Mouse (Mus musculus) thymus, postnatal 10 days (tissue): ENCODE measurements at regions not wholly inside any gene's neighbourhood (a gene's known extent, or its start where the extent isn't known, plus 50 kb on each side); places are given as distances from the start of the nearest gene placed in this dataset.

Experiments
- DNase-seq, 2 experiments: peaks; one replicate each; pipeline ENCODE4 v3.0.0; 2021; ENCODE audit warnings: low spot score in 2 of 2

DNA sequence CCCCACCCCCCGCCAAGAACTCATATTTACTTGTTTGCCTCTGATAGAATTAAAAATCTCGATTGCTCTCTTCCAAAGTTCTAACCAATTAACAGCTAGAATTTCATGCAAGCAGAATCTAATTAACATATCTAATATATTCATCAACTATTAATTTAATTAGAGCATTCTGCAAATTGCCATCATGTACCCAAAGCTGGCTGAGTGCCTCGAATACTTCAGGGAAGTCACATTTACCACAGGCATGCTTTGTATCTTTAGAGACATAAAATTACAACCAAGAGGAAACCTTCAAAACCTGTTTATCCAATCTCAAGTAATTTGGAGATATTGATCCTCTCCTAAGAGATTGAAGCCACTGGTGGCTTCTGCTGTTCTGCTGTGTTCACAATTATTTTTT, 401.6 kb upstream of the Nmur2 start:
- no peak for DNase-seq

DNA sequence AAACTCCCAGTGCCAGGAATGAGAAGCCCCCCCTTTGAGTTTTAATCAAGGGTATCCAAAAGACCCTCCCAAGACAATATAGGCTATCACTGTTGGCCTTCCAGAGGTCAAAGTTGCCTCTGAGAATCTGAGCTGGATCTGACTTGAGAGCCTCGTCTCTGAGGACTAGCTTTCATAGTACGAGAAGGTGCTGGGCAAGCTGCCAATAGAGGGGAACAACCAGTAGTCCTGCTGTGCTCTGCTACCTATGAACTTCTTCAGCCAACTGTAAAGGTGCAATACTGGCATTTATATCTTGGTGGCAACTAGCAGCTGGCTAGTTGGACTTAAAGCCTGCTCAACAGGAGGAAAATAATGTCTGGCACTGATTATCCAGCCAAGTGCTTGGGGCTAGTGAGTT, 400.3 kb upstream of the Nmur2 start:
- DNase-seq: no peak

DNA sequence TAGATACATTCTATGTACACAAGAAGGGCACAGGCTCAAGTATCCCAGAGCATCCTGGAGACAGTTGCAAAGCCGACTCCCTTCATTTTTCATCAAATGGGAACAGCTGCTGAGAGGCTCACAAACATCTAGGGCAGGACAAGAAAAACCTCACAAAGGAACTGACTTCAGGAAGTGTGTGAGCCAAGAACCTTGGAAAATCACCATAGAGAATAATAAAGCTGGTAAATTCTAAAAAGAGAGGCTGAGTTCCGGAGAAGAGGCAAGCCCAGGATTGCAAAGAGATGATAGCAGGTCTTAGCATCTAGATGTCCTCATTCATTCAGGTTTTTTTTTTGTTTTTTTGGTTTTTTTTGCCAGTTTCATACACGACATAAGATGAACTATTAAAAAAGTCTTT, 390.3 kb upstream of the Nmur2 start:
- DNase-seq: no peak

DNA sequence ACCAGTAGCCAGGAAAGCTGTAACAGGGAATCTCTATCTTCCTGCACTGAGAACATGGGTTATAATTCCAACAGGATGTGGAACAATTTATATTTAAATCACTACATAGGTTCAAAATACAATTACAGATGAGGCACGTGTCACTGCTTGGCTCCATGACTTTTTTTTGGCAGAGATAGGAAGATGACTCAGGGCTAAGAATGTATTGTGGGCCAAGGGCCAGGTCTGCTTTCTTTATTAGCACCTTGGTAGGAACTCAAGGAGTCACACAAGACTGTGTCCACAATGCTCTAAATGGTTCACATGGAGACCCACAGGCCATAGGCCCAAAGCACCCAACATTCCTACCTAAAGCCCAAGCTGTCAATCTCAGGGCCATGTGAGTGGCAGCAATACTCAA, 344.0 kb upstream of the Nmur2 start:
- DNase-seq: no peak

DNA sequence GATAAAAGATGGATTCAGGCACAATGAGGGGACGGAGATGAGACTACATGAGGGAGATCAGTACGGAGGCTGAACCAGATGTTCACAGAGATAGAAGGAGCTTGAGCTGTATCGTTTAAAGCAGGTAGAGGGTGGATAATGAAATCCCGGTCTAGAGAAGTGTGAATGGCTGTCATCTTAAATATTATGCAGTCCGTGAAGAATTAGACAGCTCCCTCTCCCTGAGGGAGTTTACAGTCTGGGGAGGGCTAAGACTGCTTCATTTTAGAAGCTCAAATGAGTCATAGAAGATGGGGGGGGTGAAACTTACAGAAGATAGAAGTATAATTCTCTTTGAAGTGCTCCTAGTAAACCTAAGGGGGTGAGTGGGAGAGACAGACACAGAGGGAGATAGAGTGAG, 336.7 kb upstream of the Nmur2 start:
- DNase-seq: no peak

DNA sequence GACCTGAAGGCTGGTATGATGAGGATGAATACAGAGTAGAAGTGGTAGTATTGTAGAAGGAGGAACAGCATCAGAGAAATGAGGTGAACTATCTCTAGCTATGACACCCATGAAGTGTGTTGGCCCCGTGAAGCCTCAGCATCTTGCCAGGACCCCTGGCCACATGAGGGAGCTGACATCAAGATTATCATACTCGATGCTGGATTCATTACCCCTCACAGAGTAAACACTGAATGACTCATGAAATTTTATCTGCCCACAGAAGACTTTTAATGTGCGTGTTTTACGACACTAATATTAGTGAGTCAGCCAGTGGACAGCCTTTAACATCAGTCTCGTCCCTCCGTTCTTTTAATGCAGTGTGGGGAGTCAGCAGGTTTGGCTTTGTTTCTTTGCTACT, 333.5 kb upstream of the Nmur2 start:
- DNase-seq: no peak

DNA sequence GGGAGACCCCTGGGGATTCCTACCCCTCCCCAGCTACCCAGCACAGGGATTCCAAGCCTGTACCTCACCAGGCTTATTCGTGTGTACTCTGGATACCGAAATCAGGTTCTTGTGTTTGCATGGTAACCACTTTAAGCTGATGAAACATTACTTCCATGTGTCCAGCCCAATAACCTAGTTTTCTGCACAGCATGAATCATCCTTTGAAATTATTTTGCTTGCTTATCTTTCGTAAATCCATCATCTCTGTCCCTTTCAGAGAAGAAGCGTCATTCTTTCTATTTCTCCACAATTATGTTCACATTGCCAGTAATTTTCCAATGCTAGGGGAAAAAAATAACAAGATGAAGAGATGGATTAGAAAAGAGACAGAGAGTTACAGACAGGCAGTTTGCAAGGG, 332.8 kb upstream of the Nmur2 start:
- DNase-seq: no peak

DNA sequence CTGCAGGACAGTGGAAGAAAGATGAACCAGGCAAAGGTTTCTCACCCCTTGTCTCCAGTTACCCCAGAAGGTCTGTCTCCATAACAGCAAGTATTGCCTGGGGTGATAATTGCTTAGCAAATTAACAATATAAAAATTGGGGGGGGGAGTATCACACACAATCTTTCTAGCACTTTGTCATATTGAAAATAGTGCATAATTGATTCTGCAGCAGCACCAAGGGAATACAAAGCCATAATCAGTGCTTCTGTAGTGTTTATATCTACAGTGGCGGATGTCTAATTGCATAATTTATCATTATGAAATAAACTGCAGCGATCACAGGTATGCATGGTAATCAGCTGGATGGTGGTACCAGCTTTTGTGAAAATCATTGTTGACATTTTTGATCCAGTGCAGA, 316.9 kb upstream of the Nmur2 start:
- no peak for DNase-seq

DNA sequence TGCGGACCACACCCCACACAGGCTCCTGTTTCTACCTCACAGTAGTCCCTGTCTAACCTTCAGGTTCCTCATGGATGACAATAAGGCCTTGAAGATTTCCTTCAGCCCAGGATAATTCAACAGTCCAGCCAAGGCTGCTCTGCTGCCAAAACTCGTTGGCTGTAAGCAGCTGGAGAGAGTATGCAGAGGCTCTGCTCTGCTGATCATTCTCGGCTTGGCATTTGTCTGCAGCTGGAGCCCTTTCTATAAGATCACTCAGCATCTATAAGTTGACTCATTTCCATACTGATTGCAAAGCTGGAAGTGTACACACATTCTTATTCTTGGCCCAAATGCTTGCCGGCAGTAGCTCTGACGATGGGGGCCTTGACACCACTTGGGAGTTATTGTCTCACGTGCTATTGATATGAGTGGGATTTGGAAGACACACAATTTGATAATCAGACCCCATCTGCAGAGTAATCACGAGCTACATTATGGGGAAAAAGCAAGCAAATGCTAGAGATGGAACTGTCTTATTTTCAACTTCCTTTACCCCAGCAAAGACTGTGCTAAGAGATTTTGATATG, 311.1 kb upstream of the Nmur2 start:
- DNase-seq: no peak

DNA sequence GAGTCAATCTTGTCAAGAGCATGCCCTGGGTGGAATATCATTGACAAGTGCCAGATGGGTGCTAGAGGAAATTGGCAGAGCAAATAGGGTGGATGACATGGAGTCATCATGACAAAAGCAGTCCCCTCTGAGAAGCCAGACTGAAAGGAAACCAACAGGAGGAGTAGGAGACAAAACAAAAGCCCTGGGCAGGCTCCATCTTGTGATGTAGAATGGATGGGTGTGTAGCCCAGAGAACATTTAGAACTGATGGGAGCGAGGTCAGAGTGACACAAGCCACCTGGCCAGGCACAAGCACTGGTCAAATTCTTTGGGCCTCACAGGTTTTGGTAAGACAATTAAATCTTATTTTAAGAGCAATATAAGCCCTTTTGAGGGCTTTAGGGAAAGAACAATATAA, 310.4 kb upstream of the Nmur2 start:
- no peak for DNase-seq

DNA sequence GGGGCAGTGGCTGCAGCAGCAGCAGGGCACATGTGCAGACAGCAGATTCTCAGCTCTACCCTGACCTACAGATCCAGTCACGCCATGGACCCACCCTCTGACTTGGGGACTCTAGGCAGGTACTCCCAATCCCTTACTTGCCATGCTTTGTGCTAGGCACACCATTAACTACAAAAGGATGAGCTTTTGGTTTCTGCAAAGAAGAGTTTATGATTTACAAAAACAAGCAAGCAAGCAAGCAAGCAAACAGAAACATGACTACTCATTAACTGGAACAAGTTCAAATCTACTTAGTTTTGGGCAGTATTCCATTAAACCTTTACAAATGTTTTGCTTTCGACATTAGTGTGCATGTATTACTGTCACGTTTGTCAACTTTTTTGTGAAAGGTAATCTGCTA, 309.0 kb upstream of the Nmur2 start:
- DNase-seq: no peak

DNA sequence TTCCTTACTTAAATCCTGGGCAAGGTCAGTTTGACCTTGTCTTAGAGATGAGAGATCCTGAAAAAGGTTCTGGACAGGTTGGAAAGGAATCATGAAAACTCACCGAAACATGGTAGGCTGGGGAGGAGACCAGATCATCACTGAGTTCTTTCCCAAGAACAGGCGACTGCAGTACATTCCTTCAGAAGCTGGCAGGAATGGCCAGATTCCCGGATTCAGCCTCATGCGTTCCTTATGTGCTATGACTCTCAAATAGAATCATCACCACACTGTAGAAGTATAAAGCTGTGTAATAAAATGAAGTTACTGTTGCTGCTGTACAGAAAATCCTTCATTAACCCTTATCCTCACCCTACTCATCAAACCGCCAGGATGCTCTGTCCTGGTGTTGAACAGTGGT, 307.6 kb upstream of the Nmur2 start:
- no peak for DNase-seq

DNA sequence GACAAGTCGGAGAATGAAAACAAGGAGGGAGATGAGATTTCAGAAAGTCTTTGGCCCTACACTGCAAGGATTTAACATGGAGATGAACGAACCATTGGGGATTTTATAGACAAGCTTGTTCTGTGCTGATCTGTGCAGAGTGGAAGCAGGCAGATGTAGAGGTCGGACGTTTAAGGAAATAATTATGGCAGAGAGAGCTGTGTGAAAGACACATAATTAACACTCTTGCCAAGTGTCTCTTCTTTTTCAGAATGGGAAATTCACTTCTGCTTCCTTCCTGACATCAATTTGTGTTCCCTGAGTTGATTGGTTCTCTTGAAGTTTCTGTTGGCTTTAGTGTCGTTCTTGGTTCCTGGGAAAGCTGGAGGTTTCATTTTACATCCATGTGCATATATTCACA, 302.3 kb upstream of the Nmur2 start:
- no peak for DNase-seq

DNA sequence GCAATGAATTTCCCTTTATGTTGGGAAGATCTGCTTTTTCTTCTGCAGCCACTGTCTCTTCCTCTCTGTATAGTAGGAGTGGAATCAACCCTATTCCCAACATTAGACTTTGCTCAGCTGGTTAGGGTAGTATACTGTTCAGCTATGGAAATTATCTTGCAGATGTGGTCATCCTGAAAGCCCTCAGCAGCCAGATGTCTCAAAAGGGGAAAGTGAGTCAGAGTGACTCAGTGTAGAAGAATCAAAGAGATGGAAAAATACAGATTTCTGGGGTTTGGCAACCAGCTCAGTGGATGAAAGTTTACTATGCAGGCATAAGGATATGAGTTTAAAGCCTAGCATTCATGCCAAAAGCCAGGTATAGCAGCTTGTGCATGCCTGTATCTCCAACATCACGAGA, 300.9 kb upstream of the Nmur2 start:
- DNase-seq: no peak

DNA sequence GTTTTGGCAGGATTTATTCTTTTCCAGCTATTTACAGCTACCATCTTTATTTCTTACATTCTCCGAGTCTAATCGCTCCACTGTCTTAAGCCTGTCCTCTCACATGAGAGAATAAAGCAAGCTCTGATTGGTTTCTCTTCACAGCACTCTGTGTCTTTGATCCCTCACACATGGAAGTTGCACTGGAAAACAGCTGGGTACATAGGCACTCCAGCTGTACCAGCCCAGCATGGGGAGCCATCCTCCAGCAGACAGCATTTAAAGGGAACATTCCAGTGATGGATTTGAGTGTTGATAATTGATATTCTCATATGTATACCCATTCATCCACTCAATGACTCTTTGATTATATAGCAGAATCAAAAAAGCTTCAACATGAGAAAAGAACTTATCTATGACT, 300.2 kb upstream of the Nmur2 start:
- DNase-seq: no peak

DNA sequence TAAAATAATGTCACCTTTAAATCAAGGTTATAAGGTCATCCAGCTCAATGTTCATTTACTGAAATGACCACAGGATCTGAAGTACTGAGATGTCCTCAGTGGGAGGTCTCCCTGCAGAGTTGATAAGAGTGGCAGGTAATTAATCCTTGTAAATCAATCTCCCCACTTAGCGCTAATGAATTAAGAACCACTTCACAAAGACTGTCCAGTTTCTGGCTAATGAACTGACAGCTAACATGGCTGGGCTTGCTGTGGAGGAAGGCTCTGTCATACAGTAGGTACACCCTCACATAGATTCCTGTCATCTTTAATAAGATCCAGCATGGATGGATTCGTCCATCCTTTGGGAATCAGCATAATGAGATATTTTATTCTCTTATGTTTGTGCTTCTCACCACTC, 297.7 kb upstream of the Nmur2 start:
- no peak for DNase-seq

DNA sequence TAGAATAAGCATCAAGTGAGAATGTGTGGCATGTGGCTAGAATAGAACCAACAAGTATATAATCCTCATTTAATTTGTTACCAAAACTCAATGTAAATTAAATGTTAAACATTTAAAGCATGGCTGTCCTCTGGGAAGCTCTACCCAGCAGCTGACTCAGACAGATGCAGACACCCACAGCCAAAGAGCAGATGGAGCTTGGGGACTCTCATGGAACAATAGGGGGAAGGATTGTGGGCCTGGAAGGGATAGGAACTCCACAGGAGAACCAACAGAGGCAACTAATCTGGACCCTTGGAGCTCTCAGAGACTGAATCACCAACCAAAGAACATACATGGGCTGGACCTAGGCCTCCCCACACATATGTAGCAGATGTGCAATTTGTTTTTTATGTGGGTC, 295.1 kb upstream of the Nmur2 start:
- no peak for DNase-seq

DNA sequence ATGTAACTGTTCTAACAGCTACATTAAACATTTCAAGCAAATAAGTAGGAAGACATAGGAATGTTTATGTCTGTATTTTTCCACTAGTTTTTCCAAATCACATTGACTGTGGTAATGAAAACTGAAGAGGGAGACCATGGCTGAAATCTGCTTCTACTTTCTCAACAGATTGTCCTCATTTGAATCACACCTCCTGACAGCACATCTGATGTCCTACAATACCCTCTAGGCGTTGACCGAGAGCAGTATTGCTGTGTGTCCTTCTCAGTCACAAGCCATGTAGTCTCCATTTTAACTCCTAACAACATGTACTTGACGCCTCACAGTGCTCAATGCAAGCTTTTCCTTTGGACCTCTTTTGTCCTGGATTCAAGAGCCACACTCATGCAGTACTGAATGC, 279.5 kb upstream of the Nmur2 start:
- DNase-seq: no peak

DNA sequence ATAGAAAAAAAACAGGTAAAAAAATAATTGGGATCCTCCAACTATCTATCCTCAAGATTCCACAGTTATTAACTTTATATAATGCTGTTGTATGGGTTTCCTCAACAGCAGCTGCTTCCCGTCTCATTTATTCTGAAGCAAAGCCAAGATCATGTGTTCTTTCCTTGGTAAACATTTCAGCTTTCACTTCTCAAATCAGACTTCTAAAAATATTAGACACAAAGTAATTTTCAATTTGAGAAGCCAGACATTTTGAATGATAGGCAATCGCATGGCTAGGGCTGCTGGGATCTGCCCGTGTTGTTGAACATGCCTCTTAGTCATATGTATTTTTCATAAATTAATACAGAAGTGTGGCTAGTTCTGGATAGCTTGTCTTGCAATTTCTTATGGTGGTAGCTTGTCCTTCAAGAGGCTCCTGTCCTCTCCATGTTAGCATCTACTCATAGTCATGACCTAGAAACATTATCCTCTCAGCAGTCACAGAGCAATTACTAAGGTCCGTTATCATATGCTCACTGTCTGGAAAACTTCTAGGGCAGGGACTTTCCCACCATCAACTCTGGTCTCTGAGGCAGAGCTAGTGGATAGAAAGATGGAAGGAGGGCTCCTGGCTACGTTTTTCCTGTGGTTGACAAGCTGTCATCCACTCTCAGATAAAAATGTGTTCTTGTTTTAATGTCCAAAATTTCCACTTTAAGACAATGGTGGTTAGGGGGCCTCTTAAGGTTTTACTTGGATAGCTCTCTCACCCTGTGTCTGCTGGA, 274.6 kb upstream of the Nmur2 start:
- DNase-seq: no peak

DNA sequence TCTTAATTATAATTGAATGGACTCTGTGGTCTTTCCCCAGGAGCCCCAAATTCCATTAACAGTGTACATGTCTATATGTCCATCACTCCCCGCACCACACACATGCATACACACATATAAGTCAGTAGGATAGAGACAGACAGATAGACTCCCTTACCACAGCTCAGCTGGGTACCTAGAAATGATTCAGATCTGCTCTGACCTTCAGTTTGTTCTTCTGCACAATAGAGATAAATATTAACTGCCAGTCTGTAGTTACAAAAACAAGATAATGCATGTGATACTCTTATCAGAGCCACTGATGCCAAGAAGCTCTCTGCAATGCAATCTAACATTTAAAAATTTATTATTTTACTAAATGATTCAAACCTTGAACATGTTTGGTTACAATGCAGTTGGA, 268.7 kb upstream of the Nmur2 start:
- no peak for DNase-seq

DNA sequence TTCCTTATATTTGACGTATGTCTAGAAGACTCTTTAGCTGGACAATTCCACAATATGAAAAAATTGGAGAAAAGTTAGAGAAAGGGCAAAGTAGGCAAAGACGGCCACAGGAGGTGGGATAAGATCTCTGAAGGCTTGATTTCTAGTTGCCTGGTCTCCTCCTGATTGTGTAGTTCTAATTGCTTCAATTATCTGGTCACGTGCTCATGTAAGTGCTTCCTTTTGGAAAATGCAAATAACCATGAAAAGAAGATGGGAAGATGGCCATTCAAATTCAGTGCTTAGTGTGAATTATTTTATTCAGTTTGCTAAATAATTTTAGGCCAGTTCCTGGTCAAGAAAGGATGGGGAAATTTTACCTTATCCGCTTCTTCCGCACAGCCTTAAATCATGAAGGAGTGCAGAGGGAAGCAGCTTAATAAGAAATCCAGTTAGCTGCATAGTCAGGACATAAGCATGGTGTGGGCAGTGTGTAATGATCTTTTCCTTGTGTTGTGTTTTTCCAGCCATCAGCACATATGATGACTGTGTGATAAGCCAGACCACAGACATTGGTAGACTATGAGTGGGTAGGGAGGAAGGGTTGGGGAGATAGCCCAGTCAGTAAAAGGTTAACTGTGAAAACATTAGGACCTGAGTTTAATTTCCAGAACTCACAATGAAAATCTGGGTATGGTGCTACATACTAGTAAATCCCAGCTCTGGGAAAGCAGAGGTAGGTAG, 267.7 kb upstream of the Nmur2 start:
- DNase-seq: no peak

DNA sequence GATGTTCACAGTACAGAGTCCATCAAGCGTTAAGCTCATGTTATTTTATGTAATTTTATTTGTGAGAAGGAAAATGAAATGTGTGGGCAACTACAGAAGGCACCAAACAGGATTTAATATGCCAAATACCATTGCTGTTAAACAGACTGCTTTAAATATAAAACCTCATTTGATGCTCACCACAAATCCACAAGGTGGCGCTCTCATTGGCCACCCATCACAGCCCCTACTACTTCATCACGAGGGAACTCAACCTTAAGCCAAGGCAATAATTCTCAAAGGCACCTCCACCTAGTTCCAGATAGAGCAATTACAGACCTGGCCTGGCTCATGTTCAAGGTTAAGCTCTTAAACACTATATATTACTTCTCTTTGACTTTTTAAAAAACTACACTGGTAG, 266.2 kb upstream of the Nmur2 start:
- no peak for DNase-seq
